8 mouse cellular contexts compared by ENCODE assay signal in genomic region chr19:8930117-8930516, GRCm38 (mm10). TPM values are rescaled to one million over a fixed set of nuclear protein-coding genes. Genes with fewer than 3 reads are reported as not detected.
DNase-seq lines count a peak whose midpoint lies in the region; ATAC-seq and TF ChIP-seq lines count a peak whose summit lies in the region.

No protein-coding gene starts in this region.

- peak overlapping the region; percentile 79 for H3K9ac ChIP-seq in lung, embryonic 14.5 days
- H3K9ac ChIP-seq in embryonic facial prominence, embryonic 12.5 days: peak overlapping the region; percentile 88
- peak overlapping the region; percentile 88 for H3K9ac ChIP-seq in intestine, embryonic 15.5 days
- peak overlapping the region; percentile 58 for H3K9ac ChIP-seq in neural tube, embryonic 14.5 days (replicated peaks; ENCODE audit: low read depth, low read length)

- peak overlapping the region; percentile 82 for H3K4me3 ChIP-seq in lung, embryonic 14.5 days (ENCODE audit: low read depth, low read length)
- peak overlapping the region; percentile 70 for H3K4me3 ChIP-seq in embryonic facial prominence, embryonic 12.5 days
- H3K4me3 ChIP-seq in intestine, embryonic 15.5 days (replicated peaks): peak overlapping the region; percentile 88
- H3K4me3 ChIP-seq in neural tube, embryonic 14.5 days (ENCODE audit: low read depth, low read length): peak overlapping the region; percentile 48

- DNase-seq in lung, embryonic 14.5 days: no peak
- no peak for DNase-seq in lung, adult 18-20 months
- DNase-seq in left cerebral cortex, adult 9 months (ENCODE audit: low spot score in 2 of 2): no peak
- no peak for DNase-seq in embryo, embryonic 11 days

- H3K9me3 ChIP-seq in lung, embryonic 14.5 days (ENCODE audit: low read depth, low read length): no peaks in the 10 kb centered on the region
- no peaks in the 10 kb centered on the region for H3K9me3 ChIP-seq in embryonic facial prominence, embryonic 12.5 days
- no peaks in the 10 kb centered on the region for H3K9me3 ChIP-seq in intestine, embryonic 15.5 days
- no peaks in the 10 kb centered on the region for H3K9me3 ChIP-seq in neural tube, embryonic 14.5 days (ENCODE audit: control insufficient read depth, low read length)

- H3K4me2 ChIP-seq in lung, embryonic 14.5 days: peak overlapping the region; percentile 82
- peak overlapping the region; percentile 81 for H3K4me2 ChIP-seq in embryonic facial prominence, embryonic 12.5 days (replicated peaks)
- H3K4me2 ChIP-seq in intestine, embryonic 15.5 days (replicated peaks): peak overlapping the region; percentile 83
- H3K4me2 ChIP-seq in neural tube, embryonic 14.5 days (ENCODE audit: low read depth, low read length): peak overlapping the region; percentile 64

- no peak for TF ChIP-seq CTCF in lung, embryonic 14.5 days (IDR thresholded peaks at IDR 0.05; ENCODE audit: low read depth)

- no peaks in the 10 kb centered on the region for H3K27me3 ChIP-seq in lung, embryonic 14.5 days (ENCODE audit: insufficient read depth, low read length)
- H3K27me3 ChIP-seq in embryonic facial prominence, embryonic 12.5 days: no peaks in the 10 kb centered on the region
- no peaks in the 10 kb centered on the region for H3K27me3 ChIP-seq in intestine, embryonic 15.5 days (replicated peaks)
- H3K27me3 ChIP-seq in neural tube, embryonic 14.5 days (ENCODE audit: control insufficient read depth, insufficient read depth, low read length): no peaks in the 10 kb centered on the region

- no peaks in the 10 kb centered on the region for H3K4me1 ChIP-seq in lung, embryonic 14.5 days (ENCODE audit: insufficient read depth)
- peaks cover 9% of the 10 kb centered on the region; the same call in 1 of the 2 replicates for H3K4me1 ChIP-seq in embryonic facial prominence, embryonic 12.5 days
- H3K4me1 ChIP-seq in intestine, embryonic 15.5 days (replicated peaks): peaks cover 20% of the 10 kb centered on the region
- H3K4me1 ChIP-seq in neural tube, embryonic 14.5 days (ENCODE audit: control insufficient read depth, insufficient read depth, low read length): 0 out of 2 replicates have a peak, but pooled peaks cover 3% of the 10 kb centered on the region

- ATAC-seq in lung, embryonic 14.5 days (ENCODE audit: insufficient read depth): peak; percentile 28
- no peak for ATAC-seq in embryonic facial prominence, embryonic 12.5 days (ENCODE audit: insufficient number of reproducible peaks, insufficient read depth, low FRiP score, low TSS enrichment)
- ATAC-seq in intestine, embryonic 15.5 days: peak; percentile 11; the same call in 1 of the 2 replicates
- ATAC-seq in neural tube, embryonic 14.5 days (ENCODE audit: low read depth): no peak
- ATAC-seq in activated CD4-positive, CD25-positive, alpha-beta regulatory T cell, adult 4 months: no peak

- peak overlapping the region; percentile 82; the same call in 1 of the 2 replicates for H3K27ac ChIP-seq in lung, embryonic 14.5 days (ENCODE audit: low read depth)
- H3K27ac ChIP-seq in embryonic facial prominence, embryonic 12.5 days: no peak overlapping the region
- H3K27ac ChIP-seq in intestine, embryonic 15.5 days: peak overlapping the region; percentile 91
- no peak overlapping the region for H3K27ac ChIP-seq in neural tube, embryonic 14.5 days (ENCODE audit: low read depth, low read length)

- 3% methylated on average over 11 of the region's 11 CpGs for WGBS in lung, embryonic 14.5 days
- 11% methylated on average over 11 of the region's 11 CpGs for WGBS in embryonic facial prominence, embryonic 12.5 days
- WGBS in intestine, embryonic 15.5 days: 2% methylated on average over 11 of the region's 11 CpGs
- 11% methylated on average over 11 of the region's 11 CpGs for WGBS in neural tube, embryonic 14.5 days

- H3K36me3 ChIP-seq in lung, embryonic 14.5 days (ENCODE audit: insufficient read depth): peaks cover 53% of the 10 kb centered on the region
- H3K36me3 ChIP-seq in embryonic facial prominence, embryonic 12.5 days: peaks cover 35% of the 10 kb centered on the region
- peaks cover 10% of the 10 kb centered on the region; the same call in 1 of the 2 replicates for H3K36me3 ChIP-seq in intestine, embryonic 15.5 days
- H3K36me3 ChIP-seq in neural tube, embryonic 14.5 days (ENCODE audit: control insufficient read depth, insufficient read depth, low read length): peaks cover 8% of the 10 kb centered on the region; the same call in 1 of the 2 replicates

RNA-seq across cellular contexts. Expression of gene Eml3, which starts 0.8 kb away (rescaled TPM):
- 19.0 and 19.5 TPM in 2 replicates for polyA plus RNA-seq in lung, embryonic 14.5 days (2014; fragmentation: Nextera tagmentation; extraction: Ambion mirVana)
- 29.0 and 29.7 TPM in 2 replicates for polyA plus RNA-seq in embryonic facial prominence, embryonic 12.5 days (2016; fragmentation: Nextera tagmentation; extraction: Ambion mirVana)
- polyA plus RNA-seq in intestine, embryonic 15.5 days (2015; fragmentation: Nextera tagmentation; extraction: Ambion mirVana): 24.2 and 28.4 TPM in 2 replicates
- 6.2 and 8.7 TPM in 2 replicates for polyA plus RNA-seq in neural tube, embryonic 14.5 days (2014; fragmentation: Nextera tagmentation; extraction: Ambion mirVana)
- polyA plus RNA-seq in activated CD4-positive, CD25-positive, alpha-beta regulatory T cell, adult 4 months (2017; shearing (Covaris generic)): 10 to 100 TPM; 20.4 to 25.1 TPM

RNA-seq across cellular contexts. Expression of gene Rom1, which starts 1.0 kb away (rescaled TPM):
- 0.73 and 1.3 TPM in 2 replicates for polyA plus RNA-seq in lung, embryonic 14.5 days (2014; fragmentation: Nextera tagmentation; extraction: Ambion mirVana)
- 2.7 and 3.0 TPM in 2 replicates for polyA plus RNA-seq in embryonic facial prominence, embryonic 12.5 days (2016; fragmentation: Nextera tagmentation; extraction: Ambion mirVana)
- polyA plus RNA-seq in intestine, embryonic 15.5 days (2015; fragmentation: Nextera tagmentation; extraction: Ambion mirVana): 2.7 and 3.3 TPM in 2 replicates
- polyA plus RNA-seq in neural tube, embryonic 14.5 days (2014; fragmentation: Nextera tagmentation; extraction: Ambion mirVana): 1.1 and 1.7 TPM in 2 replicates
- 10 to 100 TPM in 1 of 2 experiments, 1 to 10 TPM in 1; 7.7 to 11.6 TPM for polyA plus RNA-seq in activated CD4-positive, CD25-positive, alpha-beta regulatory T cell, adult 4 months (2017; shearing (Covaris generic))

RNA-seq across cellular contexts. Expression of gene B3gat3, which starts 9.9 kb away (rescaled TPM):
- polyA plus RNA-seq in lung, embryonic 14.5 days (2014; fragmentation: Nextera tagmentation; extraction: Ambion mirVana): 34.5 and 37.8 TPM in 2 replicates
- polyA plus RNA-seq in embryonic facial prominence, embryonic 12.5 days (2016; fragmentation: Nextera tagmentation; extraction: Ambion mirVana): 54.6 and 58.5 TPM in 2 replicates
- polyA plus RNA-seq in intestine, embryonic 15.5 days (2015; fragmentation: Nextera tagmentation; extraction: Ambion mirVana): 40.0 and 44.7 TPM in 2 replicates
- polyA plus RNA-seq in neural tube, embryonic 14.5 days (2014; fragmentation: Nextera tagmentation; extraction: Ambion mirVana): 66.3 and 67.2 TPM in 2 replicates
- polyA plus RNA-seq in activated CD4-positive, CD25-positive, alpha-beta regulatory T cell, adult 4 months (2017; shearing (Covaris generic)): 10 to 100 TPM; 16.3 to 18.6 TPM

RNA-seq across cellular contexts. Expression of gene Mta2, which starts 11.6 kb away (rescaled TPM):
- 44.0 and 52.1 TPM in 2 replicates for polyA plus RNA-seq in lung, embryonic 14.5 days (2014; fragmentation: Nextera tagmentation; extraction: Ambion mirVana)
- 202 and 211 TPM in 2 replicates for polyA plus RNA-seq in embryonic facial prominence, embryonic 12.5 days (2016; fragmentation: Nextera tagmentation; extraction: Ambion mirVana)
- 130 and 139 TPM in 2 replicates for polyA plus RNA-seq in intestine, embryonic 15.5 days (2015; fragmentation: Nextera tagmentation; extraction: Ambion mirVana)
- polyA plus RNA-seq in neural tube, embryonic 14.5 days (2014; fragmentation: Nextera tagmentation; extraction: Ambion mirVana): 29.1 and 33.7 TPM in 2 replicates
- 100 to 1,000 TPM in 1 of 2 experiments, 10 to 100 TPM in 1; 58.5 to 101 TPM for polyA plus RNA-seq in activated CD4-positive, CD25-positive, alpha-beta regulatory T cell, adult 4 months (2017; shearing (Covaris generic))

RNA-seq across cellular contexts. Expression of gene Tut1, which starts 23.5 kb away (rescaled TPM):
- polyA plus RNA-seq in lung, embryonic 14.5 days (2014; fragmentation: Nextera tagmentation; extraction: Ambion mirVana): 27.4 and 28.4 TPM in 2 replicates
- 35.6 and 38.1 TPM in 2 replicates for polyA plus RNA-seq in embryonic facial prominence, embryonic 12.5 days (2016; fragmentation: Nextera tagmentation; extraction: Ambion mirVana)
- polyA plus RNA-seq in intestine, embryonic 15.5 days (2015; fragmentation: Nextera tagmentation; extraction: Ambion mirVana): 29.7 and 30.4 TPM in 2 replicates
- 20.4 and 25.3 TPM in 2 replicates for polyA plus RNA-seq in neural tube, embryonic 14.5 days (2014; fragmentation: Nextera tagmentation; extraction: Ambion mirVana)
- polyA plus RNA-seq in activated CD4-positive, CD25-positive, alpha-beta regulatory T cell, adult 4 months (2017; shearing (Covaris generic)): 10 to 100 TPM; 21.3 to 25.1 TPM

Comparison
In these comparisons a context has a peak if more than half of its experiments do, and no peak if none do; other contexts are left out.
1. ATAC-seq: peak in lung, embryonic 14.5 days (single experiment) and intestine, embryonic 15.5 days (single experiment); none in embryonic facial prominence, embryonic 12.5 days (single experiment), neural tube, embryonic 14.5 days (single experiment) and activated CD4-positive, CD25-positive, alpha-beta regulatory T cell, adult 4 months (single experiment).
2. H3K27ac ChIP-seq: peak in lung, embryonic 14.5 days (single experiment) and intestine, embryonic 15.5 days (single experiment); none in embryonic facial prominence, embryonic 12.5 days (single experiment) and neural tube, embryonic 14.5 days (single experiment).
3. Peak in every context shown above with its lines, with median percentiles within 50 percentile points of each other: H3K4me2 ChIP-seq, H3K4me3 ChIP-seq and H3K9ac ChIP-seq.